Mouse (Mus musculus): ENCODE measurements around the gene Retreg1. TPM values are rescaled to one million over a fixed set of nuclear protein-coding genes. Genes with fewer than 3 reads are reported as not detected.

Retreg1 gene
- polyA plus RNA-seq, 1 experiment from 2014 or later = 8.0 TPM

DNA sequence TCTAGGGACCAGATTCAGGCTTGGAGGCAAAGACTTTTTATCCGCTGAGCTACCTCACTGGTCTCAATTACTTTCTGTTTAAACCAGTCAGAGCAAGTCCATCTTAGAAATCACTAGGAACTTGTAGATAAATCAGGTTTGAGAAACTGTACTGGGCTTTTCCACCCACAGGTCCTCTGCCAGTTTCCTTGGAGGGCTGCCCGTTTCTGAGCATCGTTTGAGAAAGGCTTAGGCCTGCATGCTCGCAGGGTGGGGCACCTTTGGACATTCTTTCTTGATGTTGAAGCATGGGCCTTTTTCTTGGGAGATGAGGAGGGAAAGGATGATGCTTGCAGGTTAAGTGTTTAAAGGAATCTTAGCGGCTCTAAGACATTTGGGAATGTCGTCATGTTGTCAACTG, 77.9 kb downstream of the Retreg1 start:
- Histone ChIP-seq H3K9me3 (ENCODE audit: control insufficient read depth, low read length) (peaks cover 4% of the 10 kb centered on the region; the same call in 1 of the 2 replicates), H3K9ac (ENCODE audit: low read length) (no peak overlapping the region), H3K4me3 (ENCODE audit: low read depth, low read length) (no peak overlapping the region), H3K4me2 (ENCODE audit: low read length) (no peak overlapping the region), H3K27ac (ENCODE audit: low read depth) (no peak overlapping the region), H3K4me1 (replicated peaks; ENCODE audit: control insufficient read depth, insufficient read depth, low read length) (no peaks in the 10 kb centered on the region), H3K36me3 (ENCODE audit: control insufficient read depth, insufficient read depth, low read length) (no peaks in the 10 kb centered on the region), H3K27me3 (replicated peaks; ENCODE audit: control insufficient read depth, insufficient read depth, low read length) (no peaks in the 10 kb centered on the region)
- no peak for DNase-seq (ENCODE audit: low spot score)
- ATAC-seq (replicated peaks; ENCODE audit: low FRiP score, low TSS enrichment, low read depth) = no peak
- WGBS = 84% methylated on average over 6 of the region's 6 CpGs

DNA sequence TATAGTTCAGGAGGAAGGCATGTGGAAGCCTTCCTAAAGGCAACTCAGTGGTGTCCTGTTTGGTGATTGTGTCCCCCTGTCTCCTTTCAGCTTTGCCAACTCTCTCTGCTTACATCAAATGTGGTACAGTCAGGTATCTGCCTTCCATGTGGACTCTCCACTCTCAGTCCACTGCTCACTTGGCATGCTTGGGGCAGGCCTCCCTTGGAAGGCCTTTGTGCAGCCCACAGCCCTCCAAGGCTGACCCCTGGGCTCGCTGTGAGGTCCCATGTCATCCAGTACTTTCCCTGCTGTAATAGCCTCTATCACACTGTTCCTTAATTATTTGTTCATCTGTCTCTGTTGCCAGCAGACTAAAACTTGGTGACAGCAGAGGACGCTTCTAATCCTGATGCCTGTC, 79.0 kb downstream of the Retreg1 start:
- H3K4me3 ChIP-seq (ENCODE audit: low read depth, low read length) = no peak overlapping the region
- 83% methylated on average over 2 of the region's 2 CpGs for WGBS
- DNase-seq (ENCODE audit: low spot score) (no peak), ATAC-seq (replicated peaks; ENCODE audit: low FRiP score, low TSS enrichment, low read depth) (no peak)
- no peak overlapping the region for H3K4me2 ChIP-seq (ENCODE audit: low read length)
- H3K36me3 ChIP-seq (ENCODE audit: control insufficient read depth, insufficient read depth, low read length) = no peaks in the 10 kb centered on the region
- no peak overlapping the region for H3K27ac ChIP-seq (ENCODE audit: low read depth)
- H3K27me3 ChIP-seq (replicated peaks; ENCODE audit: control insufficient read depth, insufficient read depth, low read length) = no peaks in the 10 kb centered on the region
- H3K9ac ChIP-seq (ENCODE audit: low read length) = no peak overlapping the region
- peaks cover 4% of the 10 kb centered on the region; the same call in 1 of the 2 replicates for H3K9me3 ChIP-seq (ENCODE audit: control insufficient read depth, low read length)
- H3K4me1 ChIP-seq (replicated peaks; ENCODE audit: control insufficient read depth, insufficient read depth, low read length) = no peaks in the 10 kb centered on the region

DNA sequence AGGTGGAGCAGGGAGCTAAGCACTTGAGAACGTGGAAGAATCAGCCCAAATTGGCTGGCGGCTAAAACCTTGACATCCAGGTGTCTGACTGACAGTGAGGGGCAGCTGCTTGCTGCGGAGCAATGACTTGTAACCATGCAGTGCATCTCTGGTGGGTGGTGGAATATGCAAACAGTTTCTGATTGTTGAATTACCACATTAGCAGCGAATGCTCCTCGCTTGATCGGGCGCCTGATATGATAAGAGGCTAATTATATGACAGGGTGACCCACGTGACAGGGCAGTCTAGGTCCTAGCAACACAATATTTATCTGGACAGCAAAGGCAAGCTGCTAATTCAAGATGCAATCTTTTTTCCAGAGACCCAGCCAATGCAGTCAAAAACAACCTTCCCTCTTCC, 80.9 kb downstream of the Retreg1 start:
- WGBS = 79% methylated on average over 8 of the region's 8 CpGs
- Histone ChIP-seq H3K9ac (ENCODE audit: low read length) (no peak overlapping the region), H3K4me1 (replicated peaks; ENCODE audit: control insufficient read depth, insufficient read depth, low read length) (no peaks in the 10 kb centered on the region), H3K27ac (ENCODE audit: low read depth) (no peak overlapping the region), H3K27me3 (replicated peaks; ENCODE audit: control insufficient read depth, insufficient read depth, low read length) (no peaks in the 10 kb centered on the region), H3K9me3 (ENCODE audit: control insufficient read depth, low read length) (peaks cover 4% of the 10 kb centered on the region; the same call in 1 of the 2 replicates), H3K4me3 (ENCODE audit: low read depth, low read length) (no peak overlapping the region), H3K4me2 (ENCODE audit: low read length) (no peak overlapping the region), H3K36me3 (ENCODE audit: control insufficient read depth, insufficient read depth, low read length) (no peaks in the 10 kb centered on the region)
- DNase-seq (ENCODE audit: low spot score) = no peak
- ATAC-seq (replicated peaks; ENCODE audit: low FRiP score, low TSS enrichment, low read depth) = no peak

DNA sequence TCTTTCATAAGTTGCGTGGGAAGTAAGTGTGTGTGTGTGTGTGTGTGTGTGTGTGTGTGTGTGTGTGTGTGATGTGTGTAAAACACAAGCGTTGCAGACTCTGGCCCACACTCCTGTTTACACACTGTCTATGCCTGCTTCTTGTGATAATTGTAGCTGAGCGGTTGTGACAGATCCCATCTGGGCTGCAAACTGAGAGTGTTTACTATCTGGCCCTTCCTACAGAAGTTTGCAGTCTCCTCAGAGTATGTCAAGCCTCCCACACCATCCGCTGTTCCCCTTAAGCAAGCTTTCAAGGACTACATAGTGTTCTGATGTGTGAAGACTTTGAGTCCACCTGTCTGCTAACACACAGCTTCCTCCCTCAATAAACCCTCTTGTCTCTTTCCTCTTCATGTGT, 83.2 kb downstream of the Retreg1 start:
- no peak overlapping the region for H3K4me3 ChIP-seq (ENCODE audit: low read depth, low read length)

DNA sequence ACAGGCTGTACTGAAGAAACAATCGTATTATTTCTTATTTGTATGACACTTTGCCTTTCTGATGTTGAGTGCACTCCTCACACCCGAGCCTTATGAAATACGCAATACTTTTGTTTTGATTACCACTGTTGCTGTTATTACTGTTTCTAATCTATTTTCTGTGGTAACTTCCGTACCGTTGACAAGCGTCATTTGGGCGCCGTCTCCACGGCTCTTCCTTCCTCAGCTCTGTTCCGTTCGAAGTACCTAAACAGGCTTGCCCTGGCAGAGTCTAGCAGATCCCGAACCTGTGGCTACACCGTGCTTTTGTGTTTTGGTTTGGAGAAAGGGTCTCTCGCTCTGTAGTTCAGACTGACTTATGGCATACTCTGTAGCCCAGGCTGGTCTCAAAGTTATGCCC, 84.1 kb downstream of the Retreg1 start:
- no peaks in the 10 kb centered on the region for H3K4me1 ChIP-seq (replicated peaks; ENCODE audit: control insufficient read depth, insufficient read depth, low read length)
- DNase-seq (ENCODE audit: low spot score) = no peak
- H3K27me3 ChIP-seq (replicated peaks; ENCODE audit: control insufficient read depth, insufficient read depth, low read length) = no peaks in the 10 kb centered on the region
- no peaks in the 10 kb centered on the region for H3K36me3 ChIP-seq (ENCODE audit: control insufficient read depth, insufficient read depth, low read length)
- H3K9ac ChIP-seq (ENCODE audit: low read length) = no peak overlapping the region
- H3K4me3 ChIP-seq (ENCODE audit: low read depth, low read length) = no peak overlapping the region
- H3K4me2 ChIP-seq (ENCODE audit: low read length) = no peak overlapping the region
- 93% methylated on average over 14 of the region's 14 CpGs for WGBS
- ATAC-seq (replicated peaks; ENCODE audit: low FRiP score, low TSS enrichment, low read depth) = no peak
- H3K9me3 ChIP-seq (ENCODE audit: control insufficient read depth, low read length) = peaks cover 4% of the 10 kb centered on the region; the same call in 1 of the 2 replicates
- no peak overlapping the region for H3K27ac ChIP-seq (ENCODE audit: low read depth)

More for the DNA sequence above, 83.2 kb downstream of the Retreg1 start:
- Histone ChIP-seq H3K9ac (ENCODE audit: low read length) (no peak overlapping the region), H3K27ac (ENCODE audit: low read depth) (no peak overlapping the region), H3K9me3 (ENCODE audit: control insufficient read depth, low read length) (peaks cover 4% of the 10 kb centered on the region; the same call in 1 of the 2 replicates), H3K36me3 (ENCODE audit: control insufficient read depth, insufficient read depth, low read length) (no peaks in the 10 kb centered on the region), H3K4me1 (replicated peaks; ENCODE audit: control insufficient read depth, insufficient read depth, low read length) (no peaks in the 10 kb centered on the region), H3K27me3 (replicated peaks; ENCODE audit: control insufficient read depth, insufficient read depth, low read length) (no peaks in the 10 kb centered on the region), H3K4me2 (ENCODE audit: low read length) (no peak overlapping the region)
- WGBS = 71% methylated on average over 4 of the region's 4 CpGs
- ATAC-seq (replicated peaks; ENCODE audit: low FRiP score, low TSS enrichment, low read depth) = no peak
- DNase-seq (ENCODE audit: low spot score) = no peak

DNA sequence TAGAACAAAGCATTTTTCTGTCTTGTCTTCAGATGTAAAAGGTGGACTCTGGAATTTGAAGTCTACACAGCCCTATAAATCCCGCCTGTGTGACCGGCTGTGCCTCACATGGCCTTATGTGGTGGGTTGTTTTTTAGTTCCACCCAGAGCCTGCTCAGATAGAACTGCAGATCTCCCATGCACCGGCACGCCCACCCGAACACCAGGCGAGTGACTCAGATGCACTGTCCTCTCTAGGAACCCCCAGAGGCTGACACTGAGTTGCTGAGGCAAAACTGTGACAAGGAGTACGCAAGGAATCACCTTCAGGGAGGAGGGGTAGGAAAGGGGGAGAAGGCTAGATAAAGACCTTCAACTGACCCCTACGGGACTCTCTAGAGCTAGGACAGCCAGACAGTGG, 85.0 kb downstream of the Retreg1 start:
- Histone ChIP-seq H3K9me3 (ENCODE audit: control insufficient read depth, low read length) (peaks cover 4% of the 10 kb centered on the region; the same call in 1 of the 2 replicates), H3K4me3 (ENCODE audit: low read depth, low read length) (no peak overlapping the region), H3K27me3 (replicated peaks; ENCODE audit: control insufficient read depth, insufficient read depth, low read length) (no peaks in the 10 kb centered on the region), H3K9ac (ENCODE audit: low read length) (no peak overlapping the region), H3K4me1 (replicated peaks; ENCODE audit: control insufficient read depth, insufficient read depth, low read length) (0 out of 2 replicates have a peak, but pooled peaks cover 1% of the 10 kb centered on the region), H3K4me2 (ENCODE audit: low read length) (no peak overlapping the region), H3K36me3 (ENCODE audit: control insufficient read depth, insufficient read depth, low read length) (no peaks in the 10 kb centered on the region), H3K27ac (ENCODE audit: low read depth) (no peak overlapping the region)
- ATAC-seq (replicated peaks; ENCODE audit: low FRiP score, low TSS enrichment, low read depth) (no peak), DNase-seq (ENCODE audit: low spot score) (no peak)
- 82% methylated on average over 8 of the region's 8 CpGs for WGBS

DNA sequence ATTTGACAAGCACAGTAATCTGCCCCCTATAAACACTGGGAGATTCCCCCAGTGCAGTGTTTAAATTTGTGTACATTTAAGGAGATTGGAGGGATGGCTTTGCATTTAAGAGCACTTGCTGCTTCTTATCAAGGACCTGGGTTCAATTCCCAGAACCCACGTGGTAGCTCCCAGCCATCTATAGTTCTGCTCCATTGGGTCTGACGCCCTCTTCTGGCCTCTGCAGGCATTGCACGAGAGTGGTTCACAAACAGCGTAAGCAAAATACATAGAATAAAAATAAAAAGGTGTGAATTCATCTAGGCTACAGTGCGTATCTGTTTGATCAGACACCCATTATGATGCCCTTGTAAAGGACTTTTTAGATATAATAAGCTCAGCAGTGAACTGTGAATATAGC, 85.9 kb downstream of the Retreg1 start:
- Histone ChIP-seq H3K4me1 (replicated peaks; ENCODE audit: control insufficient read depth, insufficient read depth, low read length) (0 out of 2 replicates have a peak, but pooled peaks cover 6% of the 10 kb centered on the region), H3K9ac (ENCODE audit: low read length) (no peak overlapping the region), H3K9me3 (ENCODE audit: control insufficient read depth, low read length) (peaks cover 4% of the 10 kb centered on the region; the same call in 1 of the 2 replicates), H3K4me2 (ENCODE audit: low read length) (no peak overlapping the region), H3K27me3 (replicated peaks; ENCODE audit: control insufficient read depth, insufficient read depth, low read length) (no peaks in the 10 kb centered on the region), H3K27ac (ENCODE audit: low read depth) (no peak overlapping the region), H3K36me3 (ENCODE audit: control insufficient read depth, insufficient read depth, low read length) (no peaks in the 10 kb centered on the region), H3K4me3 (ENCODE audit: low read depth, low read length) (no peak overlapping the region)
- DNase-seq (ENCODE audit: low spot score) (no peak), ATAC-seq (replicated peaks; ENCODE audit: low FRiP score, low TSS enrichment, low read depth) (no peak)
- WGBS = 66% methylated on average over 5 of the region's 5 CpGs

DNA sequence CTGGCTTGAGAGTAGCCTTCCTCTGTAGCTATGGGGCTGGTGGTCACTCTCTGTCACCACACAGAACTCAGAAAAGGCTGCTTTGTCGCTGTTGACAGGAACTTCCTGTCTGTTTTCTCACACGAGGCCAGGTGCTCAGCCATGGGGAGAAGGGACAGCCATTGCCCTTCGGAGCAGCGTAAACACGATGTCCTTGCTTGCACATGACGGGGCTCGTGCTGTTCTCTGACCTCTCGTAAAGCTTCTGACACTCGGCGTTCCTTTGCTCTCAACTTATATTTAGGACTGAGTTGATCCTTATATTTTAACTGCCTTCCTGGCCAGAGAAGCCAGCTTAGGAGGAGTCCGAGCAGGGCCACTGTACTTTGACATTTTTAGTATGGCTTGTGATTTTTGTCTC, 86.5 kb downstream of the Retreg1 start:
- H3K4me2 ChIP-seq (ENCODE audit: low read length) = no peak overlapping the region

DNA sequence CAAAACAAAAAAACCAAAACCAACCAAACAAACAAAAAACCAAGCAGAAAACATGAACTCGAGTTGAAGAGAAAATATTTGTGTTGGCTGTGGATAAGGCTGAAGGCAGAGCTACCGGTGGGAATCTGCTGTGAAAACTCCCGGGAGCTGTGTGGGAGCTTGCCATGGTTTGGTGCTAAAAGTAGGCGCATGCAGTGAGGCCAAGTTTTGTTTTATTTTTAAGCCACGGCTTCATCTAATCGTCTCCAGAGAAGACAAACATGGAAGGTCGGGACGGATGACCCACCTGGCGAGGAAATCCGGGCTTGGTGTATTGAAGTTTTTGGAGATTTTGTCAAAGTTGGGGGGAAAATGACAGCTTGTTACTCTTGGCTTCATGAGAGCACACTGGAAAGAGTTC, 87.0 kb downstream of the Retreg1 start:
- Histone ChIP-seq H3K4me2 (ENCODE audit: low read length) (no peak overlapping the region), H3K27me3 (replicated peaks; ENCODE audit: control insufficient read depth, insufficient read depth, low read length) (no peaks in the 10 kb centered on the region), H3K9me3 (ENCODE audit: control insufficient read depth, low read length) (peaks cover 2% of the 10 kb centered on the region; the same call in 1 of the 2 replicates), H3K27ac (ENCODE audit: low read depth) (no peak overlapping the region), H3K36me3 (ENCODE audit: control insufficient read depth, insufficient read depth, low read length) (no peaks in the 10 kb centered on the region), H3K9ac (ENCODE audit: low read length) (no peak overlapping the region), H3K4me3 (ENCODE audit: low read depth, low read length) (no peak overlapping the region), H3K4me1 (replicated peaks; ENCODE audit: control insufficient read depth, insufficient read depth, low read length) (0 out of 2 replicates have a peak, but pooled peaks cover 6% of the 10 kb centered on the region)
- no peak for ATAC-seq (replicated peaks; ENCODE audit: low FRiP score, low TSS enrichment, low read depth)
- WGBS = 89% methylated on average over 10 of the region's 10 CpGs
- DNase-seq (ENCODE audit: low spot score) = no peak

More for the DNA sequence above, 86.5 kb downstream of the Retreg1 start:
- Histone ChIP-seq H3K4me1 (replicated peaks; ENCODE audit: control insufficient read depth, insufficient read depth, low read length) (0 out of 2 replicates have a peak, but pooled peaks cover 6% of the 10 kb centered on the region), H3K9ac (ENCODE audit: low read length) (no peak overlapping the region), H3K27ac (ENCODE audit: low read depth) (no peak overlapping the region), H3K36me3 (ENCODE audit: control insufficient read depth, insufficient read depth, low read length) (no peaks in the 10 kb centered on the region), H3K4me3 (ENCODE audit: low read depth, low read length) (no peak overlapping the region), H3K9me3 (ENCODE audit: control insufficient read depth, low read length) (peaks cover 4% of the 10 kb centered on the region; the same call in 1 of the 2 replicates), H3K27me3 (replicated peaks; ENCODE audit: control insufficient read depth, insufficient read depth, low read length) (no peaks in the 10 kb centered on the region)
- WGBS = 52% methylated on average over 11 of the region's 11 CpGs
- ATAC-seq (replicated peaks; ENCODE audit: low FRiP score, low TSS enrichment, low read depth) (no peak), DNase-seq (ENCODE audit: low spot score) (no peak)
